Mouse (Mus musculus): Measurements from ENCODE around the gene Cdk17. TPM values are rescaled to one million over a fixed set of nuclear protein-coding genes. Genes with fewer than 3 reads are reported as not detected.
A peak's percentile ranks its signal among the peaks of the same experiment; 100 is the strongest.

Gene Cdk17
- polyA plus RNA-seq, 1 experiment from 2014 or later = 8.7 TPM

GRCm38 (mm10) chr10:93122399-93123184 is 38.1 kb upstream of the Cdk17 start:
- H3K9ac ChIP-seq (ENCODE audit: low read depth, low read length) = no peak overlapping the region
- no peaks in the 10 kb centered on the region for H3K9me3 ChIP-seq (replicated peaks; ENCODE audit: control insufficient read depth, low read length)
- H3K27me3 ChIP-seq (ENCODE audit: control insufficient read depth, insufficient read depth, low read depth, low read length) = no peaks in the 10 kb centered on the region
- H3K36me3 ChIP-seq (ENCODE audit: control insufficient read depth, insufficient read depth) = no peaks in the 10 kb centered on the region
- no peak overlapping the region for H3K4me3 ChIP-seq (ENCODE audit: low read depth, low read length)
- 28% methylated on average over 12 of the region's 12 CpGs for WGBS (ENCODE audit: insufficient replicate concordance)
- H3K4me2 ChIP-seq (ENCODE audit: low read depth, low read length) = no peak overlapping the region
- ATAC-seq (ENCODE audit: low read depth) = no peak
- H3K4me1 ChIP-seq (ENCODE audit: control insufficient read depth, low read depth, low read length) = peaks cover 35% of the 10 kb centered on the region
- H3K27ac ChIP-seq (ENCODE audit: low read length) = peak overlapping the region; percentile 42; the same call in 1 of the 2 replicates

GRCm38 (mm10) chr10:93123310-93123709 is 37.4 kb upstream of the Cdk17 start:
- Histone ChIP-seq H3K4me3 (ENCODE audit: low read depth, low read length) (no peak overlapping the region; the same call in 1 of the 2 replicates), H3K9me3 (replicated peaks; ENCODE audit: control insufficient read depth, low read length) (no peaks in the 10 kb centered on the region), H3K27me3 (ENCODE audit: control insufficient read depth, insufficient read depth, low read depth, low read length) (no peaks in the 10 kb centered on the region), H3K27ac (ENCODE audit: low read length) (peak overlapping the region; percentile 42; the same call in 1 of the 2 replicates), H3K9ac (ENCODE audit: low read depth, low read length) (no peak overlapping the region), H3K4me1 (ENCODE audit: control insufficient read depth, low read depth, low read length) (peaks cover 35% of the 10 kb centered on the region), H3K4me2 (ENCODE audit: low read depth, low read length) (peak overlapping the region; percentile 47), H3K36me3 (ENCODE audit: control insufficient read depth, insufficient read depth) (no peaks in the 10 kb centered on the region)
- 31% methylated on average over 4 of the region's 4 CpGs for whole genome bisulfite sequencing (ENCODE audit: insufficient replicate concordance)
- ATAC-seq (ENCODE audit: low read depth) = no peak

GRCm38 (mm10) chr10:93123957-93124613 is 36.6 kb upstream of the Cdk17 start:
- peak overlapping the region; percentile 36 for H3K4me3 ChIP-seq (ENCODE audit: low read depth, low read length)
- H3K27ac ChIP-seq (ENCODE audit: low read length) = peak overlapping the region; percentile 41
- H3K4me1 ChIP-seq (ENCODE audit: control insufficient read depth, low read depth, low read length) = peaks cover 35% of the 10 kb centered on the region
- peak; percentile 73 for ATAC-seq (ENCODE audit: low read depth)
- 16% methylated on average over 12 of the region's 12 CpGs for WGBS (ENCODE audit: insufficient replicate concordance)
- H3K9me3 ChIP-seq (replicated peaks; ENCODE audit: control insufficient read depth, low read length) = no peaks in the 10 kb centered on the region
- H3K9ac ChIP-seq (ENCODE audit: low read depth, low read length) = no peak overlapping the region
- no peaks in the 10 kb centered on the region for H3K36me3 ChIP-seq (ENCODE audit: control insufficient read depth, insufficient read depth)
- peak overlapping the region; percentile 47 for H3K4me2 ChIP-seq (ENCODE audit: low read depth, low read length)
- H3K27me3 ChIP-seq (ENCODE audit: control insufficient read depth, insufficient read depth, low read depth, low read length) = no peaks in the 10 kb centered on the region

GRCm38 (mm10) chr10:93126025-93126424 is 34.6 kb upstream of the Cdk17 start:
- H3K27ac ChIP-seq (ENCODE audit: low read length) = no peak overlapping the region
- H3K27me3 ChIP-seq (ENCODE audit: control insufficient read depth, insufficient read depth, low read depth, low read length) = no peaks in the 10 kb centered on the region
- H3K36me3 ChIP-seq (ENCODE audit: control insufficient read depth, insufficient read depth) = no peaks in the 10 kb centered on the region
- ATAC-seq (ENCODE audit: low read depth) = peak; percentile 48; the same call in 1 of the 2 replicates
- WGBS (ENCODE audit: insufficient replicate concordance) = 69% methylated on average over 3 of the region's 3 CpGs
- peak overlapping the region; percentile 40 for H3K4me2 ChIP-seq (ENCODE audit: low read depth, low read length)
- no peak overlapping the region for H3K9ac ChIP-seq (ENCODE audit: low read depth, low read length)
- H3K9me3 ChIP-seq (replicated peaks; ENCODE audit: control insufficient read depth, low read length) = no peaks in the 10 kb centered on the region
- H3K4me3 ChIP-seq (ENCODE audit: low read depth, low read length) = peak overlapping the region; percentile 29
- H3K4me1 ChIP-seq (ENCODE audit: control insufficient read depth, low read depth, low read length) = peaks cover 35% of the 10 kb centered on the region

- no peak overlapping the region for H3K4me3 ChIP-seq (ENCODE audit: low read depth, low read length)
- H3K36me3 ChIP-seq (ENCODE audit: control insufficient read depth, insufficient read depth) = no peaks in the 10 kb centered on the region
- H3K9ac ChIP-seq (ENCODE audit: low read depth, low read length) = no peak overlapping the region
- ATAC-seq (ENCODE audit: low read depth) = no peak
- H3K9me3 ChIP-seq (replicated peaks; ENCODE audit: control insufficient read depth, low read length) = no peaks in the 10 kb centered on the region
- no peaks in the 10 kb centered on the region for H3K27me3 ChIP-seq (ENCODE audit: control insufficient read depth, insufficient read depth, low read depth, low read length)
- no peak overlapping the region for H3K4me2 ChIP-seq (ENCODE audit: low read depth, low read length)
- WGBS (ENCODE audit: insufficient replicate concordance) = 70% methylated on average over 2 of the region's 2 CpGs
- no peak overlapping the region for H3K27ac ChIP-seq (ENCODE audit: low read length)
- peaks cover 18% of the 10 kb centered on the region for H3K4me1 ChIP-seq (ENCODE audit: control insufficient read depth, low read depth, low read length)
Observed at GRCm38 (mm10) chr10:93128566-93128965, 32.1 kb upstream of the Cdk17 start.

GRCm38 (mm10) chr10:93129345-93129744 is 31.3 kb upstream of the Cdk17 start:
- Histone ChIP-seq H3K4me1 (ENCODE audit: control insufficient read depth, low read depth, low read length) (peaks cover 11% of the 10 kb centered on the region), H3K4me2 (ENCODE audit: low read depth, low read length) (no peak overlapping the region), H3K4me3 (ENCODE audit: low read depth, low read length) (no peak overlapping the region), H3K9ac (ENCODE audit: low read depth, low read length) (no peak overlapping the region), H3K36me3 (ENCODE audit: control insufficient read depth, insufficient read depth) (no peaks in the 10 kb centered on the region), H3K9me3 (replicated peaks; ENCODE audit: control insufficient read depth, low read length) (no peaks in the 10 kb centered on the region), H3K27ac (ENCODE audit: low read length) (no peak overlapping the region), H3K27me3 (ENCODE audit: control insufficient read depth, insufficient read depth, low read depth, low read length) (no peaks in the 10 kb centered on the region)
- ATAC-seq (ENCODE audit: low read depth) = no peak
- 73% methylated on average over 1 of the region's 1 CpGs for WGBS (ENCODE audit: insufficient replicate concordance)

GRCm38 (mm10) chr10:93129904-93130455 is 30.7 kb upstream of the Cdk17 start:
- Histone ChIP-seq H3K4me1 (ENCODE audit: control insufficient read depth, low read depth, low read length) (peaks cover 7% of the 10 kb centered on the region), H3K27ac (ENCODE audit: low read length) (no peak overlapping the region), H3K36me3 (ENCODE audit: control insufficient read depth, insufficient read depth) (no peaks in the 10 kb centered on the region), H3K9ac (ENCODE audit: low read depth, low read length) (no peak overlapping the region), H3K4me2 (ENCODE audit: low read depth, low read length) (no peak overlapping the region), H3K27me3 (ENCODE audit: control insufficient read depth, insufficient read depth, low read depth, low read length) (no peaks in the 10 kb centered on the region), H3K9me3 (replicated peaks; ENCODE audit: control insufficient read depth, low read length) (no peaks in the 10 kb centered on the region), H3K4me3 (ENCODE audit: low read depth, low read length) (no peak overlapping the region)
- ATAC-seq (ENCODE audit: low read depth) = no peak
- 63% methylated on average over 9 of the region's 9 CpGs for WGBS (ENCODE audit: insufficient replicate concordance)

GRCm38 (mm10) chr10:93130456-93130940 is 30.2 kb upstream of the Cdk17 start:
- ATAC-seq (ENCODE audit: low read depth) = no peak
- Histone ChIP-seq H3K4me3 (ENCODE audit: low read depth, low read length) (no peak overlapping the region), H3K27me3 (ENCODE audit: control insufficient read depth, insufficient read depth, low read depth, low read length) (no peaks in the 10 kb centered on the region), H3K9ac (ENCODE audit: low read depth, low read length) (no peak overlapping the region), H3K36me3 (ENCODE audit: control insufficient read depth, insufficient read depth) (no peaks in the 10 kb centered on the region), H3K9me3 (replicated peaks; ENCODE audit: control insufficient read depth, low read length) (no peaks in the 10 kb centered on the region), H3K27ac (ENCODE audit: low read length) (no peak overlapping the region), H3K4me2 (ENCODE audit: low read depth, low read length) (no peak overlapping the region), H3K4me1 (ENCODE audit: control insufficient read depth, low read depth, low read length) (peaks cover 7% of the 10 kb centered on the region)
- WGBS (ENCODE audit: insufficient replicate concordance) = 75% methylated on average over 10 of the region's 10 CpGs

All from liver, embryonic 16.5 days (tissue).